Mouse (Mus musculus) brain, adult 2 months (tissue): ENCODE measurements around the gene Aagab.
A peak's percentile ranks its signal among the peaks of the same experiment; 100 is the strongest.

Experiments used
- DNase-seq: peaks from one replicate; pipeline ENCODE4 v3.0.0; 2011; ENCODE audit warnings: low read depth, low spot score

Aagab gene

GRCm38 (mm10) chr9:63672797-63673493 is 70.5 kb downstream of the Aagab start:
- DNase-seq = peak; percentile 83

GRCm38 (mm10) chr9:63673494-63673805 is 71.0 kb downstream of the Aagab start:
- DNase-seq = no peak

- no peak for DNase-seq
Measured at GRCm38 (mm10) chr9:63674613-63675012, 72.2 kb downstream of the Aagab start.

GRCm38 (mm10) chr9:63677621-63678020 is 75.2 kb downstream of the Aagab start:
- peak; percentile 91 for DNase-seq

- peak; percentile 67 for DNase-seq
Measured at GRCm38 (mm10) chr9:63678076-63678475, 75.6 kb downstream of the Aagab start.

- no peak for DNase-seq
Measured at GRCm38 (mm10) chr9:63682301-63682700, 79.8 kb downstream of the Aagab start.

GRCm38 (mm10) chr9:63682943-63683342 is 80.5 kb downstream of the Aagab start:
- no peak for DNase-seq

- no peak for DNase-seq
Measured at GRCm38 (mm10) chr9:63684277-63684676, 81.8 kb downstream of the Aagab start.

GRCm38 (mm10) chr9:63685352-63685751 is 82.9 kb downstream of the Aagab start:
- DNase-seq = no peak

GRCm38 (mm10) chr9:63687413-63688015 is 85.1 kb downstream of the Aagab start:
- no peak for DNase-seq

GRCm38 (mm10) chr9:63690511-63690910 is 88.1 kb downstream of the Aagab start:
- DNase-seq = no peak

- no peak for DNase-seq
Measured at GRCm38 (mm10) chr9:63691960-63692359, 89.5 kb downstream of the Aagab start.
